Mouse (Mus musculus) limb, embryonic 13.5 days (tissue): ENCODE measurements around the gene Herc1. TPM values are rescaled to one million over a fixed set of nuclear protein-coding genes. Genes with fewer than 3 reads are reported as not detected.

Source experiments
- ATAC-seq: fragments of 200-750 bp; cut with Nextera tagmentation; 2 replicates; pipeline ENCODE4 v1.8.0; 2017; ENCODE audit warnings: low read depth, moderate number of reproducible peaks, moderate TSS enrichment; ENCODE audit not compliant: low FRiP score
- H3K27ac ChIP-seq: fragments of 300-500 bp; sonication (generic); 2 replicates; pipeline ENCODE4 v1.5.1; 2015; ENCODE audit warnings: inconsistent platforms, mild to moderate bottlenecking, moderate library complexity
- H3K27me3 ChIP-seq: fragments of 300-500 bp; sonication (generic); 2 replicates; pipeline ENCODE4 v1.6.1; 2015; ENCODE audit warnings: mild to moderate bottlenecking, inconsistent platforms
- H3K36me3 ChIP-seq: fragments of 300-500 bp; sonication (generic); 2 replicates; pipeline ENCODE4 v1.6.1; 2015; ENCODE audit warnings: inconsistent platforms, mild to moderate bottlenecking, moderate library complexity
- H3K4me1 ChIP-seq: fragments of 300-500 bp; sonication (generic); 2 replicates; pipeline ENCODE4 v1.6.1; 2015; ENCODE audit warnings: inconsistent platforms
- H3K4me2 ChIP-seq: fragments of 300-500 bp; sonication (generic); replicated peaks from 2 replicates; pipeline ENCODE4 v1.6.1; 2015; ENCODE audit warnings: inconsistent platforms, mild to moderate bottlenecking, moderate library complexity
- H3K4me3 ChIP-seq: fragments of 300-500 bp; sonication (generic); 2 replicates; pipeline ENCODE4 v1.5.1; 2015; ENCODE audit warnings: moderate library complexity, mild to moderate bottlenecking, inconsistent platforms
- H3K9ac ChIP-seq: fragments of 300-500 bp; sonication (generic); 2 replicates; pipeline ENCODE4 v1.6.1; 2015; ENCODE audit warnings: mild to moderate bottlenecking, inconsistent platforms
- H3K9me3 ChIP-seq: fragments of 300-500 bp; sonication (generic); 2 replicates; pipeline ENCODE4 v1.6.1; 2016; ENCODE audit warnings: inconsistent platforms
- WGBS: fragments of 180-500 bp; shearing (Covaris S2); methylation state at CpG from one replicate; pipeline ENCODE4 v1.1.7; 2015; 5-methylcytosine and 5-hydroxymethylcytosine counted together
- polyA plus RNA-seq: library from polyadenylated mRNA; unstranded; fragments of >200 nt; fragmentation: Nextera tagmentation; extraction: Ambion mirVana; gene quantifications from 2 replicates; pipeline ENCODE4 v1.2.1, GENCODE M21; 2015

Gene Herc1
- polyA plus RNA-seq, 1 experiment from 2014 or later, result 25.8 TPM

- H3K4me2 ChIP-seq, result no peak overlapping the region
- 94% methylated on average over 8 of the region's 8 CpGs for WGBS
- no peak overlapping the region for H3K9ac ChIP-seq
- no peaks in the 10 kb centered on the region for H3K4me1 ChIP-seq
- no peak overlapping the region for H3K4me3 ChIP-seq
- no peaks in the 10 kb centered on the region for H3K9me3 ChIP-seq
- no peak for ATAC-seq
- H3K27me3 ChIP-seq, result no peaks in the 10 kb centered on the region
- H3K27ac ChIP-seq, result no peak overlapping the region
- peaks cover 38% of the 10 kb centered on the region for H3K36me3 ChIP-seq
Measured at GRCm38 (mm10) chr9:66440007-66440406, 89.8 kb downstream of the Herc1 start.

GRCm38 (mm10) chr9:66448253-66448652 is 98.0 kb downstream of the Herc1 start:
- H3K4me1 ChIP-seq, result no peaks in the 10 kb centered on the region
- ATAC-seq, result no peak
- H3K4me2 ChIP-seq, result no peak overlapping the region
- no peak overlapping the region for H3K4me3 ChIP-seq
- H3K9ac ChIP-seq, result no peak overlapping the region
- 86% methylated on average over 5 of the region's 5 CpGs for WGBS
- no peaks in the 10 kb centered on the region for H3K9me3 ChIP-seq
- peaks cover 40% of the 10 kb centered on the region for H3K36me3 ChIP-seq
- H3K27ac ChIP-seq, result no peak overlapping the region
- H3K27me3 ChIP-seq, result no peaks in the 10 kb centered on the region

- H3K9ac ChIP-seq, result no peak overlapping the region
- H3K27ac ChIP-seq, result no peak overlapping the region
- H3K9me3 ChIP-seq, result no peaks in the 10 kb centered on the region
- 51% methylated on average over 4 of the region's 4 CpGs for WGBS
- H3K4me3 ChIP-seq, result no peak overlapping the region
- no peak overlapping the region for H3K4me2 ChIP-seq
- H3K27me3 ChIP-seq, result no peaks in the 10 kb centered on the region
- no peak for ATAC-seq
- peaks cover 43% of the 10 kb centered on the region for H3K36me3 ChIP-seq
- no peaks in the 10 kb centered on the region for H3K4me1 ChIP-seq
Measured at GRCm38 (mm10) chr9:66465087-66465486, 114.8 kb downstream of the Herc1 start.

- H3K27ac ChIP-seq, result no peak overlapping the region
- H3K27me3 ChIP-seq, result no peaks in the 10 kb centered on the region
- no peaks in the 10 kb centered on the region for H3K4me1 ChIP-seq
- no peak overlapping the region for H3K9ac ChIP-seq
- H3K36me3 ChIP-seq, result peaks cover 50% of the 10 kb centered on the region
- 71% methylated on average over 2 of the region's 2 CpGs for WGBS
- H3K4me2 ChIP-seq, result no peak overlapping the region
- no peaks in the 10 kb centered on the region for H3K9me3 ChIP-seq
- H3K4me3 ChIP-seq, result no peak overlapping the region
- ATAC-seq, result no peak
Measured at GRCm38 (mm10) chr9:66477785-66478184, 127.5 kb downstream of the Herc1 start.

- Histone ChIP-seq H3K9me3 (no peaks in the 10 kb centered on the region), H3K4me2 (no peak overlapping the region), H3K27ac (no peak overlapping the region), H3K4me1 (no peaks in the 10 kb centered on the region), H3K27me3 (no peaks in the 10 kb centered on the region), H3K4me3 (no peak overlapping the region), H3K36me3 (peaks cover 63% of the 10 kb centered on the region), H3K9ac (no peak overlapping the region)
- WGBS, result 90% methylated on average over 3 of the region's 3 CpGs
- ATAC-seq, result no peak
Measured at GRCm38 (mm10) chr9:66483429-66483828, 133.2 kb downstream of the Herc1 start.

- ATAC-seq, result no peak
- no peak overlapping the region for H3K4me3 ChIP-seq
- H3K36me3 ChIP-seq, result peaks cover 81% of the 10 kb centered on the region
- no peak overlapping the region for H3K4me2 ChIP-seq
- H3K4me1 ChIP-seq, result no peaks in the 10 kb centered on the region
- H3K27ac ChIP-seq, result no peak overlapping the region
- no peaks in the 10 kb centered on the region for H3K27me3 ChIP-seq
- H3K9me3 ChIP-seq, result no peaks in the 10 kb centered on the region
- no peak overlapping the region for H3K9ac ChIP-seq
Measured at GRCm38 (mm10) chr9:66488786-66489185, 138.5 kb downstream of the Herc1 start.

- WGBS, result 98% methylated on average over 1 of the region's 1 CpGs
- no peak overlapping the region for H3K27ac ChIP-seq
- no peak overlapping the region for H3K4me2 ChIP-seq
- no peak overlapping the region for H3K9ac ChIP-seq
- H3K36me3 ChIP-seq, result peaks cover 89% of the 10 kb centered on the region
- H3K9me3 ChIP-seq, result no peaks in the 10 kb centered on the region
- no peak overlapping the region for H3K4me3 ChIP-seq
- no peaks in the 10 kb centered on the region for H3K4me1 ChIP-seq
- H3K27me3 ChIP-seq, result no peaks in the 10 kb centered on the region
- ATAC-seq, result no peak
Measured at GRCm38 (mm10) chr9:66492361-66492760, 142.1 kb downstream of the Herc1 start.

- Histone ChIP-seq H3K9ac (no peak overlapping the region), H3K4me1 (no peaks in the 10 kb centered on the region), H3K4me2 (no peak overlapping the region), H3K27ac (no peak overlapping the region), H3K9me3 (no peaks in the 10 kb centered on the region), H3K4me3 (no peak overlapping the region), H3K27me3 (no peaks in the 10 kb centered on the region), H3K36me3 (peaks cover 89% of the 10 kb centered on the region)
- no peak for ATAC-seq
Measured at GRCm38 (mm10) chr9:66493992-66494391, 143.7 kb downstream of the Herc1 start.

- no peak for ATAC-seq
- Histone ChIP-seq H3K27ac (no peak overlapping the region), H3K36me3 (peaks cover 79% of the 10 kb centered on the region), H3K4me3 (no peak overlapping the region), H3K4me1 (no peaks in the 10 kb centered on the region), H3K4me2 (no peak overlapping the region), H3K27me3 (no peaks in the 10 kb centered on the region), H3K9ac (no peak overlapping the region), H3K9me3 (no peaks in the 10 kb centered on the region)
- 61% methylated on average over 2 of the region's 2 CpGs for WGBS
Measured at GRCm38 (mm10) chr9:66501248-66501647, 151.0 kb downstream of the Herc1 start.

- Histone ChIP-seq H3K4me1 (no peaks in the 10 kb centered on the region), H3K36me3 (peaks cover 82% of the 10 kb centered on the region), H3K9ac (no peak overlapping the region), H3K9me3 (no peaks in the 10 kb centered on the region), H3K27me3 (no peaks in the 10 kb centered on the region), H3K4me3 (no peak overlapping the region), H3K4me2 (no peak overlapping the region), H3K27ac (no peak overlapping the region)
- no peak for ATAC-seq
- WGBS, result 75% methylated on average over 4 of the region's 4 CpGs
Measured at GRCm38 (mm10) chr9:66503879-66504411, 153.7 kb downstream of the Herc1 start.

- H3K36me3 ChIP-seq, result peaks cover 88% of the 10 kb centered on the region
- WGBS, result 90% methylated on average over 13 of the region's 13 CpGs
- no peak for ATAC-seq
Measured at GRCm38 (mm10) chr9:66504518-66504917, 154.3 kb downstream of the Herc1 start.

GRCm38 (mm10) chr9:66505141-66505917 is 155.1 kb downstream of the Herc1 start:
- H3K4me3 ChIP-seq, result no peak overlapping the region
- H3K4me2 ChIP-seq, result no peak overlapping the region
- no peaks in the 10 kb centered on the region for H3K9me3 ChIP-seq
- H3K27me3 ChIP-seq, result no peaks in the 10 kb centered on the region
- H3K27ac ChIP-seq, result no peak overlapping the region
- H3K4me1 ChIP-seq, result peaks cover 4% of the 10 kb centered on the region
- no peak overlapping the region for H3K9ac ChIP-seq
- ATAC-seq, result no peak
- 79% methylated on average over 9 of the region's 9 CpGs for WGBS
- peaks cover 89% of the 10 kb centered on the region for H3K36me3 ChIP-seq

More at GRCm38 (mm10) chr9:66504518-66504917, 154.3 kb downstream of the Herc1 start:
- no peak overlapping the region for H3K4me3 ChIP-seq
- H3K4me1 ChIP-seq, result 0 out of 2 replicates have a peak, but pooled peaks cover under 1% of the 10 kb centered on the region
- no peaks in the 10 kb centered on the region for H3K9me3 ChIP-seq
- no peak overlapping the region for H3K4me2 ChIP-seq
- no peaks in the 10 kb centered on the region for H3K27me3 ChIP-seq
- H3K9ac ChIP-seq, result no peak overlapping the region
- H3K27ac ChIP-seq, result no peak overlapping the region

- Histone ChIP-seq H3K27ac (no peak overlapping the region), H3K4me2 (no peak overlapping the region), H3K4me3 (no peak overlapping the region), H3K9ac (no peak overlapping the region), H3K4me1 (peaks cover 11% of the 10 kb centered on the region), H3K27me3 (no peaks in the 10 kb centered on the region), H3K36me3 (peaks cover 83% of the 10 kb centered on the region), H3K9me3 (no peaks in the 10 kb centered on the region)
- 87% methylated on average over 4 of the region's 4 CpGs for WGBS
- no peak for ATAC-seq
Measured at GRCm38 (mm10) chr9:66506011-66506410, 155.8 kb downstream of the Herc1 start.
